Mouse (Mus musculus) kidney, postnatal 10 days (tissue): ENCODE data around the gene Ttc21b.

ENCODE experiments used
- DNase-seq: peaks from one replicate; pipeline ENCODE4 v3.0.0; 2021; ENCODE audit warnings: mixed read lengths

Gene Ttc21b

DNA sequence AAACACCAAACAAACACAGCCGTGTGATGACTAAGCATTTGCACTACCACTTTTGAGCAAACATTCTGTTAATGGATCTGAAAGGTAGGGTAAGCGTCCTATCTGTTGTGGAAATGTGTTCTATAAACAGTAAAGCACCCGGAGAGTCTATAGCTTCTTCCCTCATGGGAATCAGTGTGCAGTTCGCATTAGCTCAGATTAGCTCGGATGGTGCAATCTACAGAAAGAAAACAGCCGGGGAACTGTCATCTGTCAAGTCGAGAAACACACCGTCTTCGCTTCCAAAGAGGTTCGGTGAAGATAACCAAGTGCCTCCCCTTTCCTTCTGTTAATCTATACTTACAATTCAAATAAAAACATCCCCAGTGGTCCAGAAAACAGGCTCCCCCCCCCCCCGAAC is 85.7 kb downstream of the Ttc21b start:
- DNase-seq, result no peak

DNA sequence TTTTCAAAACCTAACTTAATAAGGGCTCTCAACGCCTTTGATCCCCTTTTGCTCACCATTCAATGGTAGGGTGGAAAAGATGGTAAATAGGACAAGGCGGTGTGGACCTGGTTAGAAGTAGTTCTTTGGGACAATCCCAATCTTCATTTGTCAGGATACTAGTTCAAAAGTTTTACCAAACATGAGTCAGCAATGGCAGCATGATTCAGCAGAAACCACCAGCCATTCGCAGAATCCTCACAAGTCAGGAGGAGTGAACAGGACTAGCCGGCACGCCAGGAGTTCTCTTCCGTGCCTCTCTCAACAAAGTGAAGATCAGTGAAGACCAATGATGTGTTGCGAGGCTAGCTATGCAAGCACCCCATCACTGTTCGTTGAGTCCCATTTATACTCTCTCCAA is 91.4 kb downstream of the Ttc21b start:
- no peak for DNase-seq

DNA sequence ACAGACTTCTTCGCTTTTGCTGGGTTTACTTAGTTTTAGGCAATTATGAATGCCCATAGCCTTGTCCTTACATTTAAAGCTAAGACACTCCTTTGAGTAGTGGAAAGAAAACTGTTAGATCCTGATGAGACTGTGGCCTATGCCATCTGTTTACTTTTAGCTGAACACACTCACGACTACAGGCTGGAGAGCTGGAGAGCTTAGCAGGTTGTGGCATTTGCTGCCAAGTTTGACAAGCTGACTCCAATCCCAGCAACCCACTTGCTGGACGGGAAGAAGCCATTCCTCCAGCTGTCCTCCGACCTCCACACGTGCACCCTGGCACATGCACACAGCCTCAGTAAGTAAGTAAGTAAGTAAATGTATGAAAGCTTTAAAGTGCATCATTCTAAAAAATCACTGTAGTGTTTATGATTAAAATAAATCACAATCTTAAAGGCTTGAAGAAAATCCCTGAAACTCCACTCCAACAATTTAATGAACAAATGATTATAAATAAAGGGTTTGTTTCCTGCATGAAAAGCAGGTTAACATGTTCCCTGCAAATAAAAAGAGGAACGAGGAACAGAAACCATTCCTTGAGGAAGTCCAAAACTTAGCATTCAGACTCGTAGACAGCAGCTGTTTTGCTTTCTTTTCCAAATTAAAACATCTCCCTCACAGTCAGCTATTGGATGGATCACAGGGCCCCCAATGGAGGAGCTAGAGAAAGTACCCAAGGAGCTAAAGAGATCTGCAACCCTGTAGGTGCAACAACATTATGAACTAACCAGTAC is 98.1 kb downstream of the Ttc21b start:
- DNase-seq, result no peak

DNA sequence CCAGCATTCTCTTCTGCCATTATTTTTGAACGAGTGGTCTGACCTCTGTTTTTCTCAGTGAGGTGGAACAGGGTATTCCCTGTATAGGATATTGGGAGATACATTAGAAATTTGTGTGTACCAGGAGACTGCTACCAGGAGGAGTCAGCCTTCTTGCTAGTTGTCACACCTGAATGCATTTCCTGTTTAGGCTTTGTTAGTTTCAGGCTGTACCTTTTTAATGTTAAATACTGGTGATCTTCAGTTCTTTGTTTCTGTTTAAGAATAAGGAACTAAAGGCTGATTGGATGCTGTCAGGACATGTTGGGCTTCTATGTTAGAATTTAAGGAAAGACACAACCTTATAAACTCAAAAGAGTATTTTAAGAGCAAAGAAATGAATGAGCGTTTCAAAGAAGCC is 105.0 kb downstream of the Ttc21b start:
- no peak for DNase-seq

DNA sequence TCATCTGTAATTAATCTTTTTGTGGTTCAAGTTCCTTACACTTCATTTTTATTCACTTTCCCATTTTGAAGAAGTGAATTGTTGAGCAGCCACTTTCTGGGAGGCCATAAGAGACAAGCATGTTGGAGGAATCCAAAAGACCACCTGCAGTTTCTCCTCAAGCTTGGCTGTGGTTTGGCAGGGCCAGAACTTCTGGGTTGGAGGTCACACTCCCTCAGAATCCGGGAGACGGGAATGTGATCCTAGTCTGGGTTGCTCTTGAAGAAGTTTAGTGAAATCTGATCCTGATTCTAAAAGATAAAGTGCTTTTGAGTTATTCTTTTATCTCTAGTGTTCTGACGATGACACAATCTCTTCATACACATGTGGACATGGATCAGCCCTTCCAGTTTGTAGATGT is 105.9 kb downstream of the Ttc21b start:
- peak; percentile 53 for DNase-seq

DNA sequence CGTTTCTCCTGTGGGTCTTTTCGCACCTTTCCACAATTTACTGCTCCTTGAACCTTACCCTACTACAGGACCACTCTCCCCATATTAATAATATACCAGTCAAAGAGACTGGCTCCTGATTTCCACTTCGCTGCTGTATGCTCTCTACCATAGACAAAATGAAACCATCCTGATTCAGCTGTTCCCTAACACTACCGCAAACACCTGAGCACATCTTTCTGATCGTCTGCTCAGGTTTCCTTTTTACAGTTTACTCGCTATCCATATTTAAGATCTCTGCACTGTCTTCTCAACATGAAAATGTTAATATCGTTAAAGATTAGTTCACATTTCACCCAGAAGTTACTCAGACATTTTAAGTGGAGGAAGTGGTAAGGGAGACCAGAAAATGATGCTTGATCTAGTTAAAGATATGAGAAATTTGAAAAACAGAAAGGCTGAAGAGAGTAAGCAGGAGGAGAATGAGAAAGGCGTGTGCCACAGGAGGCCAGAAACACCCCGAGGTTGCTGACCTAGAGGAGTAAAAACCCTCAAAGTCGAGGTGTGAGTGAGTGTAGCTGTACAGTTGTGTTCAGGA is 107.7 kb downstream of the Ttc21b start:
- DNase-seq, result no peak

DNA sequence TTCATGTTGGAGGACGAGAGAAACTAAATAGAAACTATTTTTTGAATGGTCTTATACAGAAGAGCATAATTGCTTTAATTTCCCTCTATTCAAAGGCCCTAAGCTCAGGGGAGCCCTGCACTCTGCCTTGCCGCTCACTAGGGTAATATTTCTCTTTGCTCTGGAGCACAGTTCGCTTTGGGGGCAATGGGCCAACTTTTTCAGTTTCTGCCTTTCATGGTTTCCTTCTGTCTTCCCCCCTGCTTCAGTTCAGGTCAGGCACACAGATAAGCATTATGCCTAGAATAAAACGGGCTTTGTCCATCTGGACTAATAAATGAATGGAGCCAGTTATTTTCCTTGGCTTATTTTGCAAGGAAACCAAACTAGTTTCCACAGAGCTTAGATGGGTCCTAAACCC is 109.9 kb downstream of the Ttc21b start:
- DNase-seq, result peak; percentile 79

DNA sequence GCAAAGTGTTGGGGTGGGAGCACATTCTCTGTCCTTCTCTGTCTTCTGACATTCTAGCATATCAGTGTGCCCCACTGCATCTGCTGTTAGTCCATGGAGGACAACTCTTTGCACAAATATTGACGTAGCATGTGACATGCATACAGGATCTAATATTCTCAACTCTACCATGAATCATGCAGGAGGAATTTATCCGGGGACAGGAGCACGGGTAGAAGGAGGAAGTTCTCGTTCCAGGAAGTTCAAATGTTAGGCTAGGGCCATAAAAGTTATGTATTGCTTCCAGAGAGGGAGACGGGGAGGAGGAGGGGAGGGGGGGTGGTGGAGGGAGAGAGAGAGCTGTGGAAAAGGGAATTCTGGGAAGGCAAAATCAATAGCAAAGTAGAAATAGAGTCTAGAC is 111.6 kb downstream of the Ttc21b start:
- DNase-seq, result peak; percentile 24

DNA sequence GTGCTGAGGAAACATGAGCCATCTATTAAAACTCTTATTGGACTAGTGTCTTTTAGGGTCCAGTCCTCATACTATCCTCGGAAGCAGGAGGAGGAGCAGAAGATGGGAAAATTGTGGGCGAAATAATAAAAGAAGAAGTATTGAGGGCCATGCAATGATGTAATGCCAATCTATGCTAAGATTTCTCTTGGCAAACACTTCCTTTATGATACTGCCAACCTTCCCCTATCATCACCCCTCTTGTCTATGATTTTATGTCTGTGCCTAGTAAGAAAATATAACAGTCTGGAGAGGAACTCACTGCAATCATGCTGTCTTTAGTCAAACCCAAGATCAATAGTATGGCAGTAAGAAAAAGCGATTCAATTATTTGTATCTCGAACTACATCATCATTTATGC is 113.1 kb downstream of the Ttc21b start:
- DNase-seq, result no peak

DNA sequence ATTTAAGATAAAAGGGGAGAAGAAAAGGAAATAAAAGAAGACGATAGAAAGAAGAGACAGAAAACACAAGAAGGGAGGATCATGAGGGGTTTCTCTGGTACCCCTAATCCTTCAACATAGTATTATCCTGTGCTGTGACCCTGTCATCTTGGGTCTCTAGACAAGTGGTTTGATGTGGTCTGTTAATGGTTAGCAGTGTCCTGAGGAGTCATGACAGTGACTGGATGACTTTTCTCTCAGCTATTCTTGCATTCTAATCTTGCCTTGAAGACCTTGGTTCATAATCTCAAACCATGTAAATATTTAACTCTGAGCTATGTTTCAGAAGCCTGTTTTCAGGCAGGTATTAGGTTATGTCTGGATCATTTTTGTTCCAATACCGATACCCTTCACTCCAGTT is 113.7 kb downstream of the Ttc21b start:
- DNase-seq, result no peak

DNA sequence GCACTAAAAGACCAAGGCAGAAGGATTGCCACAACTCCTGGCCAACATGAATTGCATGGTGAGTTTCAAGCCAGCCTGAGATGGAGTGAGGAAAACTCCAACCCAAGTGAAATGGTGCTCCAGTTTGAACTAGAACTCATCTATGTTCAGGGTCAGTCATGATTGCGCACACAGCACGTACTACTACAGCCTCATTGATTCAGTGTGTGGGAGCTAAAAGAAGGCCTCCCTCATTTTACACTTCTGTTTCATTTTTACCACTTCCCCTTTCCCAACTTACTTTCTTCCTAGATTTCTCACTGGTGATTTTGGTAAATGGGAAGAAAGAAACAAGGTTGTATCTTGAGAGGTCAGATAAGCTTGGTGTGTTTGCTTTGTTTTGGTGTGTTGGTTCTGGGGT is 114.1 kb downstream of the Ttc21b start:
- DNase-seq, result no peak

DNA sequence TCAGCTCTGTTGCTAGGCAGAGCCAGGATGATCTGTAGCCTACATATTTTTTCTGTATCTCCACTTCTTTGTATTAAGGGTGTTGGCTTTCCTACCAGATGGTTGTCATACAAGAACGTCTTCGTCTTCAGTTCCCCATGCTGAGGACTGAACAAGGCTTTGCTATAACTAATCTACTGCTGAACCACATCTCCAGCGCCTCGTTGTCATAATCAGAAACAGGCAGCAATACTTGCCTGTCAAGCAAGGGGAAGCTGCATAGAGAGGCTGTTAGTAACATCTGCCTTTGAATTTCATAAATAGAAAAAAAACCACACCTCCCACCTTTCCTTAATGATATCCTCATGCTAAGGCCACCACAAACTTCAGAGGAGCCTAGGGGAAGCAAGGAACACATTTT is 116.2 kb downstream of the Ttc21b start:
- no peak for DNase-seq
